Mouse (Mus musculus) stomach, postnatal 0 days (tissue): ENCODE data around the gene Cfap58. TPM values are rescaled to one million over a fixed set of nuclear protein-coding genes. Genes with fewer than 3 reads are reported as not detected.
A peak's percentile ranks its signal among the peaks of the same experiment; 100 is the strongest.

ENCODE experiments used
- ATAC-seq: fragments of 200-750 bp; cut with Nextera tagmentation; 2 replicates; pipeline ENCODE4 v1.8.0; 2017; ENCODE audit not compliant: low FRiP score, low TSS enrichment
- DNase-seq: peaks from one replicate; pipeline ENCODE4 v3.0.0-alpha.2; 2016; ENCODE audit warnings: low spot score
- H3K27ac ChIP-seq: fragments of 300-500 bp; sonication (generic); replicated peaks from 2 replicates; pipeline ENCODE4 v1.5.1; 2014; ENCODE audit warnings: mild to moderate bottlenecking, control low read depth
- H3K27me3 ChIP-seq: fragments of 300-500 bp; sonication (generic); 2 replicates; pipeline ENCODE4 v1.6.1; 2014; ENCODE audit warnings: low read length; ENCODE audit not compliant: control insufficient read depth, insufficient read depth
- H3K36me3 ChIP-seq: fragments of 300-500 bp; sonication (generic); 2 replicates; pipeline ENCODE4 v1.6.1; 2014; ENCODE audit warnings: low read length, mixed read lengths; ENCODE audit not compliant: control insufficient read depth, insufficient read depth
- H3K4me1 ChIP-seq: fragments of 300-500 bp; sonication (generic); replicated peaks from 2 replicates; pipeline ENCODE4 v1.6.1; 2014; ENCODE audit warnings: antibody characterized with exemption; ENCODE audit not compliant: control insufficient read depth, insufficient read depth
- H3K4me2 ChIP-seq: fragments of 300-500 bp; sonication (generic); replicated peaks from 2 replicates; pipeline ENCODE4 v1.6.1; 2014; ENCODE audit warnings: low read depth, mild to moderate bottlenecking, control low read depth, moderate library complexity
- H3K4me3 ChIP-seq: fragments of 300-500 bp; sonication (generic); 2 replicates; pipeline ENCODE4 v1.5.1; 2014; ENCODE audit warnings: low read depth, low read length, control low read depth
- H3K9ac ChIP-seq: fragments of 300-500 bp; sonication (generic); 2 replicates; pipeline ENCODE4 v1.6.1; 2014; ENCODE audit warnings: mild to moderate bottlenecking, low read length, control low read depth, mixed read lengths
- H3K9me3 ChIP-seq: fragments of 300-500 bp; sonication (generic); 2 replicates; pipeline ENCODE4 v1.6.1; 2016; ENCODE audit warnings: low read length; ENCODE audit not compliant: control insufficient read depth
- CTCF ChIP-seq: IDR thresholded peaks from 2 replicates; pipeline ENCODE4 v1.5.1; 2016; ENCODE audit warnings: antibody characterized with exemption, low read depth, mild to moderate bottlenecking, moderate library complexity
- EP300 ChIP-seq: optimal IDR thresholded peaks from 2 replicates; pipeline ENCODE3; 2016; ENCODE audit warnings: antibody characterized with exemption
- WGBS: fragments of 180-500 bp; shearing (Covaris S2); extraction: QIAGEN DNeasy Blood & Tissue Kit; methylation state at CpG from one replicate; pipeline ENCODE4 v1.1.7; 2014; 5-methylcytosine and 5-hydroxymethylcytosine counted together
- polyA plus RNA-seq: library from polyadenylated mRNA; unstranded; fragments of >200 nt; fragmentation: Nextera tagmentation; extraction: Ambion mirVana; gene quantifications from 2 replicates; pipeline ENCODE4 v1.2.1, GENCODE M21; 2015

The Cfap58 gene
- polyA plus RNA-seq, 1 experiment from 2014 or later, result not detected

DNA sequence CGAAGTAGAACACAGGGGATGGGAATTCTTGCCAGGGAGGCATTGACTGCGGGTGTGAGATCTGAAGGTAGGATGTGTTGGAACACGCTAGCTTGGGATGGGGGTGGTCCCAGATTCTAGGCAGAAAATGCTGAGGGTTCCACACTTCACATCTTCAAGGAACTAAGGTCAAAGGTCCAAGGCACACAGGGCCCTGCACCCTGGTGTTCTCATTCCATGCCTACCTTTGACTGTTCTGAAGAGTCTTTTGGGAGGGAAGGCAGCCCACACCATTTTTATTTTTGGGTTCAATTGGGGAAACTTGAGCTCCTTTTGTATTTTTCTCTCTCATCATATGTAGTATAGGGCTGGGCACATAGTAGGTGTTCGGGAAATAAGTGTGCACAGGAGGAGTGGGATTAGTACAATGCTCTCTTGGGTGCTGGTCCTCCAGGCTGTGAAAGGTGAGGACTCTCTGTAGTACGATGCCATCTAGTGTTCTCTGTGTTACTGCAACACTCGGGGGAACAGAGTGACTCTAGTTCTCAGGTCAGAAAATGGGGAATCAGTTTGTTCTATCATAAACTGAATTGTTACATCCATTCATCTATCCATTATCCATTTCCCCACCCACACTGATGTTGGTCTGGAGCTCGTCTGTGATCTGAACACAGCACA is 5.4 kb upstream of the Cfap58 start:
- H3K27me3 ChIP-seq, result no peaks in the 10 kb centered on the region
- H3K4me3 ChIP-seq, result no peak overlapping the region
- H3K4me1 ChIP-seq, result no peaks in the 10 kb centered on the region
- no peaks in the 10 kb centered on the region for H3K36me3 ChIP-seq
- ATAC-seq, result peak; percentile 46; the same call in 1 of the 2 replicates
- H3K9me3 ChIP-seq, result no peaks in the 10 kb centered on the region
- no peak overlapping the region for H3K4me2 ChIP-seq
- DNase-seq, result no peak
- no peak overlapping the region for H3K9ac ChIP-seq
- peak overlapping the region; percentile 69 for H3K27ac ChIP-seq
- peak; percentile 93 for TF ChIP-seq CTCF
- no peak for TF ChIP-seq EP300
- WGBS, result 33% methylated on average over 7 of the region's 7 CpGs

DNA sequence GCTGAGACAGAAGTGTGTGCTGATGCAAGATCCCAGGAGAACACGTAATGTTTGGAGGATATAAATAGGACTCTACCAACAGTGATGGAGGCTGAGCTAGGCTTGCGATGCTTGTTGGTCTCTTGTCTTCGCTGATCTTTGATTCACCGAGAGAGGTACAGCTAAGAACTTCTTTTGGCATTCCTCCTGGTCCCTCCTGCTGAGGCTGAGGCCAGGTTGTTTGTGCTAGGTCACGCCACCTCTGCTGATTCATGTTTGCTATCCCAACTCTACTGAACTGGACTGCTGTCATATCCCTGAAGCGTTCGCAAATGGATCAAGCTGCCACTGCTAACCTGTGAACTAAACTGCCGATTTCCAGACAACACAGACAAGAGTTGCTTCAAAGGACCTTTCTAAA is 3.3 kb upstream of the Cfap58 start:
- 89% methylated on average over 8 of the region's 8 CpGs for WGBS
- Histone ChIP-seq H3K9me3 (no peaks in the 10 kb centered on the region), H3K4me1 (peaks cover 2% of the 10 kb centered on the region; the same call in 1 of the 2 replicates), H3K4me2 (no peak overlapping the region), H3K4me3 (no peak overlapping the region), H3K27me3 (no peaks in the 10 kb centered on the region), H3K27ac (peak overlapping the region; percentile 40; the same call in 1 of the 2 replicates), H3K9ac (no peak overlapping the region), H3K36me3 (no peaks in the 10 kb centered on the region)
- TF ChIP-seq EP300, result no peak
- ATAC-seq (no peak), DNase-seq (no peak)

DNA sequence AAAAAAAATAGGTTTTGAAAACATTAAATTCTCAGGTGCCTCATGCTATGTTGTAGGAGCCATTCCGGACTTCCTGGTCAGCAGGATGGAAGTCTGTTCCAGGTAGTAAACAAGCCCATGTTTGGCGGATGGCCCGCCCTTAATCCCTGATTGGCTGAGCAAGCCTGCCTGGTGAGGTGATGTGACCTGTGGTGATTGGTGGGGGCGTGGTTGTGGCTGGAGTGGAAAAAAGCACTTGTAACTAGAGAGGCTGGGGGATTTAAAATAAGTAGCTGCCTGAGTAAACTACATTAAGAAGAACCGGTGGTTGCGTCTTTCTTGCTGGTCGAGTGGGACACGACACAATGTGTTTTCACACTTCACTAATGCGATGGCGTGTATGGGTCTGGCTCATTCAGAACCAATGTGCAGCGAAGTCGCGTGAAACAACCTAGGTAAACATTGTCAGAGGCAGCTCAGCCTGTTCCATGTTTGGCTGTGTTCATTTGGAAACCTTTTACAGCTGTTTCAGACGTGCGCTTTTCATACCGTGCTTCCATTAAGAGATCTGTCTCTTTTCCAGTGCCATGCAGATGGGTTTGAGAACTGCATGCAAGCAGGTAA is 2.7 kb upstream of the Cfap58 start:
- peak; percentile 68 for ATAC-seq
- WGBS, result 53% methylated on average over 16 of the region's 16 CpGs
- H3K9ac ChIP-seq, result no peak overlapping the region

DNA sequence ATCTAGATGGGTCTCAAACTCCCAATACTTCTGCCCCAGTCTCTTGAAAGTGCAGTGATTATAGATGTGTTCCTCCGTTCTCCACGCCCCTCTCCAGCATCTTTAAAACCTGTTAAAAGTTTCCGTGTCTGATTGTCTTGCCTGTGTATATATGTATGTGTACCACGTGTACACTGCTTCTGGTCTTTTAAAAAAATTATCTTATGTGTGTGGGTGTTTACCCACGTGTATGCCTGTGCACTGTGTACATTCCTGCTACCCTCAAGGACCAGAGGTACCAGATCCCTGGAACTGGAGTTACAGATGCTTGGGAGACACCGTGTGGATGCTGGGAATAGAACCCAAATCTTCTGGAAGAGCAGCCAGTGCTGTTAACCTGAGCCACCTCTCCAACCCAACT is 1.9 kb upstream of the Cfap58 start:
- Histone ChIP-seq H3K9me3 (no peaks in the 10 kb centered on the region), H3K27ac (no peak overlapping the region), H3K36me3 (no peaks in the 10 kb centered on the region), H3K9ac (no peak overlapping the region), H3K4me1 (peaks cover 2% of the 10 kb centered on the region; the same call in 1 of the 2 replicates), H3K4me2 (no peak overlapping the region), H3K27me3 (no peaks in the 10 kb centered on the region), H3K4me3 (no peak overlapping the region)
- 65% methylated on average over 6 of the region's 6 CpGs for WGBS
- DNase-seq, result no peak
- TF ChIP-seq EP300 (no peak), CTCF (no peak)
- peak; percentile 69; the same call in 1 of the 2 replicates for ATAC-seq

More for the DNA sequence above, 2.7 kb upstream of the Cfap58 start:
- Histone ChIP-seq H3K27me3 (no peaks in the 10 kb centered on the region), H3K9me3 (no peaks in the 10 kb centered on the region), H3K27ac (peak overlapping the region; percentile 63), H3K4me1 (peaks cover 2% of the 10 kb centered on the region; the same call in 1 of the 2 replicates), H3K36me3 (no peaks in the 10 kb centered on the region), H3K4me3 (no peak overlapping the region), H3K4me2 (peak overlapping the region; percentile 14; the same call in 1 of the 2 replicates)
- DNase-seq, result peak; percentile 61
- no peak for TF ChIP-seq CTCF
- no peak for TF ChIP-seq EP300

DNA sequence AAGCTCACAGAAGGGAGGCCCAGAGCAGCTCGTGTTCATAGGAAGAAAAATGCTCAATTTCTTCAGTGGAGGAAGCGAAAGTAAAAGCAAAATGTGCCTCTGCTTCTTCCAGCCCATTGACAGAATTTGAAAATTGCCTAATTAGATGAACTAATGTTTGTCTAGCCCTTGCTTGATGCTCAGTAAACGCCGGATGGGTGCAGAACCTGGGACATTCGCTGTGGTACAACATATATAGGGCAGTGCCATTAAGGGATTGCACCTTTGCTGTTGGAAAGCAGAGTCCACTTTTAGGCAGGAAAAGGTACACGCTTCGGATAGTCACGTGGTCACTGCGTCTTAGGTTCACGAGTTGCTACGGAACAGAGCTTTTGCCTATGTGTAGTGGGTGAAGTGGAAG is 985 bp upstream of the Cfap58 start:
- DNase-seq (no peak), ATAC-seq (no peak)
- Histone ChIP-seq H3K27ac (no peak overlapping the region), H3K4me3 (no peak overlapping the region), H3K4me2 (no peak overlapping the region), H3K36me3 (no peaks in the 10 kb centered on the region), H3K9ac (no peak overlapping the region), H3K27me3 (no peaks in the 10 kb centered on the region), H3K9me3 (no peaks in the 10 kb centered on the region), H3K4me1 (peaks cover 2% of the 10 kb centered on the region; the same call in 1 of the 2 replicates)
- TF ChIP-seq EP300 (no peak), CTCF (no peak)
- 84% methylated on average over 11 of the region's 11 CpGs for WGBS

DNA sequence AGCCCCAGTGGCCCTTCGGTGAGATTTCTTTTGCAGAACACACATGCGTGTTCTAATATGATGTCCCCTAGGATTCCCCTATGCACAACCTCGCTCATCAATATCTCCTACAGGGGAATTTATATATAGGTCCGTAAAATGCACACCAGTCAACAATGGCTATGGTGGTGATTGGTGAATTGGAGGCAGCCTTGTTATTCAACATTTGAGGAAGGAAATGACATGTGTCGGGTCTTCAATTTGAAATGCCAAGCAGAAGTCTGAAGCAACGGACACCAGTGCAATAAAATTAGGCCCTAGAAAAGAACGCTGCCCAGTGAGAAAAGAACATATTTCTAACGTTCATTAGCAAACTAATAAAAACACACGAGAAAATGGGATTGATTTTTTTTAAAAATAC is 537 bp upstream of the Cfap58 start:
- H3K27me3 ChIP-seq, result no peaks in the 10 kb centered on the region
- no peak overlapping the region for H3K9ac ChIP-seq
- DNase-seq (no peak), ATAC-seq (no peak)
- H3K4me2 ChIP-seq, result peak overlapping the region; percentile 72
- H3K27ac ChIP-seq, result no peak overlapping the region
- H3K4me1 ChIP-seq, result peaks cover 2% of the 10 kb centered on the region; the same call in 1 of the 2 replicates
- TF ChIP-seq EP300 (no peak), CTCF (no peak)
- no peaks in the 10 kb centered on the region for H3K9me3 ChIP-seq
- no peaks in the 10 kb centered on the region for H3K36me3 ChIP-seq
- H3K4me3 ChIP-seq, result no peak overlapping the region; the same call in 1 of the 2 replicates
- WGBS, result 73% methylated on average over 9 of the region's 9 CpGs
